Mouse (Mus musculus) olfactory bulb, adult 2 months (tissue): Measurements from ENCODE around the gene Iqgap2. TPM values are rescaled to one million over a fixed set of nuclear protein-coding genes. Genes with fewer than 3 reads are reported as not detected.

ENCODE experiments used
- H3K27ac ChIP-seq: fragments of 200-500 bp; 2 replicates; pipeline ENCODE4 v1.5.1; 2012; ENCODE audit warnings: low read depth, low read length; ENCODE audit not compliant: insufficient read depth
- H3K4me1 ChIP-seq: fragments of 200-500 bp; 2 replicates; pipeline ENCODE4 v1.6.1; 2012; ENCODE audit warnings: low read length; ENCODE audit not compliant: control insufficient read depth, insufficient read depth
- H3K4me3 ChIP-seq: fragments of 200-500 bp; 2 replicates; pipeline ENCODE4 v1.5.1; 2012; ENCODE audit warnings: mild to moderate bottlenecking, low read depth, low read length, moderate library complexity; ENCODE audit not compliant: insufficient read depth
- CTCF ChIP-seq: fragments of 200-500 bp; IDR thresholded peaks from 2 replicates; pipeline ENCODE4 v1.5.1; 2012; ENCODE audit warnings: low read depth, mild to moderate bottlenecking, low read length, moderate library complexity; ENCODE audit not compliant: insufficient read depth
- POLR2A ChIP-seq: fragments of 200-500 bp; IDR thresholded peaks from 2 replicates; pipeline ENCODE4 v1.6.1; 2012; ENCODE audit warnings: mild to moderate bottlenecking, low read depth, low read length, moderate library complexity; ENCODE audit not compliant: insufficient read depth
- WGBS: fragments of 180-500 bp; shearing (Covaris S2); methylation state at CpG from one replicate; pipeline ENCODE4 v1.1.7; 2018; 5-methylcytosine and 5-hydroxymethylcytosine counted together
- polyA plus RNA-seq: library from polyadenylated mRNA; stranded (reverse); fragments of >200 nt; gene quantifications from 2 replicates; pipeline ENCODE4 v1.2.4, GENCODE M21; 2012; ENCODE audit warnings: low replicate concordance; ENCODE audit not compliant: missing spikeins, insufficient read depth, insufficient read length

Iqgap2 gene
- polyA plus RNA-seq, 1 experiment, result not detected

GRCm38 (mm10) chr13:95799322-95799721, 92.4 kb downstream of the Iqgap2 start:
- H3K4me1 ChIP-seq, result no peaks in the 10 kb centered on the region
- no peak overlapping the region for H3K4me3 ChIP-seq
- 94% methylated on average over 4 of the region's 4 CpGs for WGBS
- TF ChIP-seq POLR2A, result no peak
- no peak for TF ChIP-seq CTCF
- H3K27ac ChIP-seq, result no peak overlapping the region

GRCm38 (mm10) chr13:95798721-95799120, 93.0 kb downstream of the Iqgap2 start:
- 65% methylated on average over 6 of the region's 6 CpGs for WGBS
- no peak overlapping the region for H3K27ac ChIP-seq

GRCm38 (mm10) chr13:95797530-95797929, 94.2 kb downstream of the Iqgap2 start:
- 94% methylated on average over 2 of the region's 2 CpGs for WGBS
- no peak overlapping the region for H3K27ac ChIP-seq
- no peaks in the 10 kb centered on the region for H3K4me1 ChIP-seq
- no peak overlapping the region for H3K4me3 ChIP-seq
- TF ChIP-seq POLR2A (no peak), CTCF (no peak)

More at GRCm38 (mm10) chr13:95798721-95799120, 93.0 kb downstream of the Iqgap2 start:
- no peak overlapping the region for H3K4me3 ChIP-seq
- TF ChIP-seq CTCF, result no peak
- TF ChIP-seq POLR2A, result no peak
- H3K4me1 ChIP-seq, result no peaks in the 10 kb centered on the region

- TF ChIP-seq POLR2A (no peak), CTCF (no peak)
- Histone ChIP-seq H3K27ac (no peak overlapping the region), H3K4me1 (no peaks in the 10 kb centered on the region), H3K4me3 (no peak overlapping the region)
- WGBS, result 77% methylated on average over 8 of the region's 8 CpGs
Observed at GRCm38 (mm10) chr13:95794346-95794745, 97.4 kb downstream of the Iqgap2 start.

- H3K4me3 ChIP-seq, result no peak overlapping the region
- H3K27ac ChIP-seq, result no peak overlapping the region
- no peaks in the 10 kb centered on the region for H3K4me1 ChIP-seq
- 72% methylated on average over 6 of the region's 6 CpGs for WGBS
- no peak for TF ChIP-seq POLR2A
- TF ChIP-seq CTCF, result no peak
Observed at GRCm38 (mm10) chr13:95790883-95791282, 100.8 kb downstream of the Iqgap2 start.

- Histone ChIP-seq H3K4me3 (no peak overlapping the region), H3K27ac (no peak overlapping the region), H3K4me1 (no peaks in the 10 kb centered on the region)
- WGBS, result 87% methylated on average over 10 of the region's 10 CpGs
- TF ChIP-seq POLR2A, result no peak
- TF ChIP-seq CTCF, result no peak
Observed at GRCm38 (mm10) chr13:95788631-95789376, 102.9 kb downstream of the Iqgap2 start.

- 0 out of 2 replicates have a peak, but pooled peaks cover 2% of the 10 kb centered on the region for H3K4me1 ChIP-seq
- H3K4me3 ChIP-seq, result no peak overlapping the region
- TF ChIP-seq CTCF (no peak), POLR2A (no peak)
- WGBS, result 68% methylated on average over 2 of the region's 2 CpGs
- no peak overlapping the region for H3K27ac ChIP-seq
Observed at GRCm38 (mm10) chr13:95782969-95783332, 108.8 kb downstream of the Iqgap2 start.

GRCm38 (mm10) chr13:95782311-95782968, 109.3 kb downstream of the Iqgap2 start:
- H3K4me1 ChIP-seq, result 0 out of 2 replicates have a peak, but pooled peaks cover 2% of the 10 kb centered on the region
- 75% methylated on average over 15 of the region's 15 CpGs for WGBS
- TF ChIP-seq POLR2A (no peak), CTCF (no peak)

GRCm38 (mm10) chr13:95780038-95780437, 111.7 kb downstream of the Iqgap2 start:
- 0 out of 2 replicates have a peak, but pooled peaks cover 2% of the 10 kb centered on the region for H3K4me1 ChIP-seq
- H3K4me3 ChIP-seq, result no peak overlapping the region
- TF ChIP-seq POLR2A (no peak), CTCF (no peak)
- H3K27ac ChIP-seq, result no peak overlapping the region
- 93% methylated on average over 7 of the region's 7 CpGs for WGBS

More at GRCm38 (mm10) chr13:95782311-95782968, 109.3 kb downstream of the Iqgap2 start:
- Histone ChIP-seq H3K4me3 (no peak overlapping the region), H3K27ac (no peak overlapping the region)
